Mouse (Mus musculus): ENCODE results near the gene Tmem176a. TPM values are rescaled to one million over a fixed set of nuclear protein-coding genes. Genes with fewer than 3 reads are reported as not detected.

Tmem176a gene
- total RNA-seq, 4 experiments from 2014 or later: 1.3 to 4.8 (median 2.7) TPM

DNA sequence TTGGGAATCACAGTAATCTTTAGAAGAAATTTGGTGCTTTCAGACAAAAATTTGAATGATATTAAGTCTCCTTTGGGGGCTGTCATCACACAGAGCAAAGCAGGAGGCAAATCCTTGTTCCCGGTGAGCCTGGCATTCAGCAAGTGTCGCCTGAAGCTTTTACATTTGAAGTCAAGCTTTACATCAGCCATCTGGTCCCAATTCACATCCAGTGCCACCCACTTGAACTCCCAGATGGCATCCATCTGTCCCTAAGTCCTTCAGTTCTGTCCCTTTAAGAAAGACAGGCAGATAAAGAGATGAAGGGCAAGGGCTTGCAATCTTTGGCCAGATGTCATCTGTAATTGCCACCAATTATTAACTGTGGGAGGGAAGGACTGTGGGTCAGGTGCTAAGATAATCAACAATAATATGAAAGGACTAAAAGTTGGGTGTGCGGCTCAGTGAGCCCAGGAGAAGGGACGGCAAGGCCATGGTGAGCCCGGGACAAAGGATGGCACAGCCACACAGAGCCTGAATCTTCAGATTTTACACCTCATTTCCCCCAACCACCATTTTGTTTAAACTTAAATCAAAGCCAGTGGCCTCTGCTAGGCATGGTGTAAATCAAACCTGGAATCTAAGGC lies 35.9 kb downstream of the Tmem176a start:
- no peak for DNase-seq (ENCODE audit: low spot score in 2 of 2)

DNA sequence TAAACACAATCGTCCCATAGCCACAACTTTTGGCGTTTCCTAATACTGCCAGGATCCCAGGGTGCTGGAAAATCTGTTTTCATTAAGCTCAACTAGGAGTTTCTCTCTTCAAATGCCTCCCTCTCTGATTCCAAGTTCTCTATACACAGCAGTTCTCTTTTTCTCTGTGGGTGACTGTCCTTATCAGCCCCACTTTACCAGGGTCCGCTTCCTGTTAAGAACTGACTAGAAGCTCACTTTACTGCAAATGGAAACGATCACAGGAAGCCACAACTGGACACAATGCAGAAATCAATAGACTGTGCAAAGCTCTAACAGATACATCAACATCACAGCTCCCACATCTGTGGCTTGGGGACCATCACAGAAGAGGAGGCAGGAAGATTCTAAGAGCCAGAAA lies 53.5 kb downstream of the Tmem176a start:
- DNase-seq (ENCODE audit: low spot score in 2 of 2): no peak

DNA sequence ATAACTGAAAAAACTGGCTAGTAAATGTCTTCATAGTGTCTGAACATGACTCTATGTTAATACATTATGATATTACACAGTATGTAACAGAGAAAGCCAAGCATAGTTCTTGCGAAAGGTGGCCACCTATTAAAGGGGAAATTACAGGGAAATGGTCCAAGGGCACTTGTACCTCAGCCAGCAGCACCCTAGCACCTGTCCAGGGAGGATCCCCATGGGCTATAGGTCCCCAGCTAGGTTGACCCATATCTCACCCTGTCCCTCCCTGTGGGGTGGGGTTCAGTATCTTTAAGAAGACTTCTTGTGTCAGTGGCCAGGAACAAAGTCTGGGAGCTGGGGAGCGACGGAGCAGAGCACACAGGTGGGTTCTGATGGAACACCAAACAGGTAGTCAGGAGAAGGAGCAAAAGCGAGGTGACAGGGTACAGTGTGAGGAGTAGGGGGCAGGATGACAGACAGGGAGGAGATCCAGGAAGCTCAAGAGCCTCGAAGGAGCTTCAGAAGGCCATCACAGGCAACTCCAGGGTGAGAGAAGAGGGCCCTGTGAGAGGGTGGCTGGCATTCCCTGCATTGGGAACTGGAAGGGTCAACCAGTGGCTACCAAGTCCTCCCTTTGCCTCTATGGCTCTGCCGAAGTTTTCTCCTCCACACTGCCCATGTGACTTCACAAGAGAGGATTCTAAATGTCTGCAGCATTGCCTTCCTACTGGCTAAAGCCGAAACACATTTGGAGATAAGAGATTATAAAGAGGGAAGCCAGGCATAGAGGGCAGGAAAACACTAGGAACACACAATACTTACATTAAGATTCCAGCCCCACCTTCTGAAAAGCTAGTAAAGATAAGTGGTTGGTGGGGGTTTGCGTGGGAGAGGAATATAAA lies 54.5 kb downstream of the Tmem176a start:
- no peak for DNase-seq (ENCODE audit: low spot score in 2 of 2)

DNA sequence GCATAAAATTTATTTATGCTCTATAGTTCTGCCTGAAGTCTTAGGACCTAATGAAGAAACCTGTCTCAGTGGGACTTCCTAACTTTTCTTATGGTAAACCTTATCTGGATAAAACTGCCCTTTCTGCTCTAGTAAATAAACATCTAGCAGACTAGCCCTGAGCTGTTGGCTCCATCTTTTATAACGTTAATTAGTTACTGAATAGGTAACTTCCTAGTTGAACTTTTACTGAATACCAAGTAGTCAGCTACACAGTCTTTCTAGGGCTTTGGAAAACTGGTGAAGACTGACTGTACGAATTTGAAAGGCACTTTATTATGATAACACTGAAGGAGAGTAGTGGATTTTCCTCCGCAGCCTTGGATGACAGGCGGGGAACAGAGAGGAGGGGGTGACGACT lies 55.2 kb downstream of the Tmem176a start:
- no peak for DNase-seq (ENCODE audit: low spot score in 2 of 2)

Other genes with a start within 250 kb of the Tmem176a start
- 10 to 100 TPM; 28.9 to 35.0 (median 33.6) TPM for gene Repin1, start 247.0 kb upstream of the Tmem176a start, total RNA-seq (2022)
- 1 to 10 TPM in 2 of 4 experiments, not detected in 2; 4.4 to 9.4 TPM for gene Gm44965, start 247.0 kb upstream of the Tmem176a start, total RNA-seq (2022)
- gene Zfp775, start 238.9 kb upstream of the Tmem176a start, total RNA-seq (2022): 10 to 100 TPM in 2 of 4 experiments, 1 to 10 TPM in 2; 8.8 to 12.1 (median 9.9) TPM
- 1 to 10 TPM in 1 of 4 experiments, under 1 TPM in 3; 0.56 to 1.2 (median 0.71) TPM for gene AI854703, start 214.2 kb upstream of the Tmem176a start, total RNA-seq (2022)
- gene Gimap8, start 193.7 kb upstream of the Tmem176a start, total RNA-seq (2022): 1 to 10 TPM; 1.3 to 2.0 (median 1.5) TPM
- 1 to 10 TPM in 1 of 4 experiments, under 1 TPM in 3; 0.40 to 1.0 (median 0.62) TPM for gene Gimap9, start 164.8 kb upstream of the Tmem176a start, total RNA-seq (2022)
- gene Gimap4, start 156.4 kb upstream of the Tmem176a start, total RNA-seq (2022): 1 to 10 TPM; 2.5 to 4.5 (median 3.9) TPM
- 1 to 10 TPM; 8.4 to 9.9 (median 9.1) TPM for gene Gimap6, start 132.7 kb upstream of the Tmem176a start, total RNA-seq (2022)
- 1 to 10 TPM in 3 of 4 experiments, not detected in 1; 1.2 to 2.4 (median 1.4) TPM for gene Gm28053, start 122.3 kb upstream of the Tmem176a start, total RNA-seq (2022)
- gene Gimap7, start 122.3 kb upstream of the Tmem176a start, total RNA-seq (2022): not detected
- 1 to 10 TPM; 1.5 to 3.1 (median 2.2) TPM for gene Gimap1, start 101.9 kb upstream of the Tmem176a start, total RNA-seq (2022)
- 1 to 10 TPM in 3 of 4 experiments, under 1 TPM in 1; 0.82 to 1.5 (median 1.2) TPM for gene Gimap5, start 94.7 kb upstream of the Tmem176a start, total RNA-seq (2022)
- gene Gimap3, start 70.1 kb upstream of the Tmem176a start, total RNA-seq (2022): not detected
- gene Tmem176b, start 577 bp downstream of the Tmem176a start, total RNA-seq (2022): 10 to 100 TPM in 1 of 4 experiments, 1 to 10 TPM in 3; 4.1 to 10.1 (median 7.2) TPM
- gene Aoc1, start 32.0 kb downstream of the Tmem176a start, total RNA-seq (2022): not detected
- gene 1600015I10Rik, start 89.0 kb downstream of the Tmem176a start, total RNA-seq (2022): not detected
- not detected for gene Doxl2, start 134.0 kb downstream of the Tmem176a start, total RNA-seq (2022)
- gene Svs1, start 145.9 kb downstream of the Tmem176a start, total RNA-seq (2022): not detected
- gene Gpnmb, start 195.6 kb downstream of the Tmem176a start, total RNA-seq (2022): 1 to 10 TPM; 1.1 to 3.6 (median 1.7) TPM
- 10 to 100 TPM; 42.6 to 60.3 (median 52.1) TPM for gene Malsu1, start 232.9 kb downstream of the Tmem176a start, total RNA-seq (2022)